15 mouse cellular contexts compared by ENCODE assay signal in the genomic region with DNA sequence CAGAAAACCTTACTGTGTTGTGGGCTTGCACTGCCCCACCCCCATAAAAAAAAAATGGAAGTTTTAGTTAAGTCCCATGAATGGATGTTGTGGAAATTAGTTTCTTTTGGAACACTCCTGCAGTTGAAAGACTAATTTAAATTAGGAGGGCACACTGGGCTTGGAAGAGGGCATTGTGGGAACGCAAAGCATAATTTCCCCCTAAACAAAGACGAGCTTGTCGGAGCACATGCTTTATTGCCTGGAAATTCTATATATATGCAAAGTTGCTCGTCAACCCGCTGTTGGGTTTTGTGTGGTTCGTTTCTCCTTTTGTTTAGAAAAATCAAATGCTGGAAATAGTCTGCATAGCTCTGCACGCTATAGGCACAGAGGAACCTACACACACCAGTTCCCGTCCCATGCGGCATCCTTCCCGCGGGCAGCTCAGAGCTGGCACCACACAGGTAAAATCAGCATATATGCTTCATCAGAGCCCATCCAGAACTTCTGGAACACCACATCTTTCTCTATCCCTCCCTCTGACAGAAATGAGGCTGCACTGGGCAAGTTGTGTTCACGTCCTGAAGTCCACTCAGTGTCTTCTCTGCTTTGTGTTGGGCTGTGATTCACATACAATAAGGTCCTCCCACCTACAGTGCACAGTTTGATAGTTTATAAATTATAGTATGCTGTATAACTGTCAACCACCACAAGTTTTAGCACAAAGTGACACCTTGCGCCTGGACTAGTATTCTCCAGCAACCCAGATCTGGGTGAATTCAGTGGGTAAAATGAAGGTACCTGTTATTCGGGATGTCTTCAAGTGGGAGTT.
DNase-seq lines count a peak whose midpoint lies in the region; ATAC-seq lines count a peak whose summit lies in the region.
"Had no signal": no experiment of that assay in that cellular context is flagged by ENCODE, and none has a peak within 500 bp of the region (broad histone marks: within the 10 kb centered on the region; RNA-seq: fewer than 3 reads in every experiment).

No protein-coding gene starts in this region.

- no peaks in the 10 kb centered on the region for H3K27me3 ChIP-seq in hindbrain, embryonic 11.5 days (ENCODE audit: control insufficient read depth, insufficient read depth, low read length)
- no peaks in the 10 kb centered on the region for H3K27me3 ChIP-seq in hindbrain, embryonic 10.5 days (ENCODE audit: insufficient read depth, poor library complexity, severe bottlenecking)
- peaks cover 7% of the 10 kb centered on the region; the same call in 1 of the 2 replicates for H3K27me3 ChIP-seq in forebrain, embryonic 10.5 days (ENCODE audit: poor library complexity, severe bottlenecking)
- no peaks in the 10 kb centered on the region for H3K27me3 ChIP-seq in hindbrain, embryonic 13.5 days
- H3K27me3 ChIP-seq in midbrain, embryonic 16.5 days (ENCODE audit: control insufficient read depth, insufficient read depth, low read depth, low read length), result no peaks in the 10 kb centered on the region

- peak; percentile 25 for DNase-seq in hindbrain, embryonic 11.5 days (ENCODE audit: low spot score)
- no peak for DNase-seq in hindbrain, embryonic 10.5 days (ENCODE audit: low spot score)
- DNase-seq in forebrain, embryonic 10.5 days (ENCODE audit: extremely low spot score, low spot score), result peak; percentile 20
- no peak for DNase-seq in Muller cell, postnatal 12 days (ENCODE audit: inconsistent ontology term)
- no peak for DNase-seq in left cerebral cortex, postnatal 4 days
- no peak for DNase-seq in cerebellum, postnatal 14 days
- DNase-seq: heart, adult 2 months; heart, postnatal 10 days; liver; lung, adult 18-20 months had no signal

- H3K27ac ChIP-seq in hindbrain, embryonic 11.5 days (ENCODE audit: low read depth, low read length), result no peak overlapping the region
- H3K27ac ChIP-seq in hindbrain, embryonic 10.5 days, result no peak overlapping the region
- peak overlapping the region; percentile 84 for H3K27ac ChIP-seq in forebrain, embryonic 10.5 days
- no peak overlapping the region for H3K27ac ChIP-seq in hindbrain, embryonic 13.5 days
- no peak overlapping the region for H3K27ac ChIP-seq in midbrain, embryonic 16.5 days (ENCODE audit: low read length)
- H3K27ac ChIP-seq: heart, adult 2 months; layer of hippocampus, adult 2 months; macrophage had no signal

- no peak overlapping the region for H3K9ac ChIP-seq in hindbrain, embryonic 11.5 days (ENCODE audit: low read depth, low read length)
- peak overlapping the region; percentile 8; the same call in 1 of the 2 replicates for H3K9ac ChIP-seq in hindbrain, embryonic 13.5 days
- no peak overlapping the region for H3K9ac ChIP-seq in midbrain, embryonic 16.5 days (ENCODE audit: low read depth, low read length)

- WGBS in hindbrain, embryonic 11.5 days, result 74% methylated on average over 14 of the region's 14 CpGs
- WGBS in hindbrain, embryonic 10.5 days, result 88% methylated on average over 14 of the region's 14 CpGs
- 67% methylated on average over 14 of the region's 14 CpGs for whole genome bisulfite sequencing in forebrain, embryonic 10.5 days
- WGBS in hindbrain, embryonic 13.5 days, result 46% methylated on average over 14 of the region's 14 CpGs
- WGBS in midbrain, embryonic 16.5 days, result 60% methylated on average over 14 of the region's 14 CpGs

- no peak overlapping the region for H3K4me3 ChIP-seq in hindbrain, embryonic 11.5 days (ENCODE audit: low read depth, low read length)
- no peak overlapping the region for H3K4me3 ChIP-seq in hindbrain, embryonic 10.5 days
- peak overlapping the region; percentile 20; the same call in 1 of the 2 replicates for H3K4me3 ChIP-seq in forebrain, embryonic 10.5 days
- no peak overlapping the region for H3K4me3 ChIP-seq in hindbrain, embryonic 13.5 days
- H3K4me3 ChIP-seq in midbrain, embryonic 16.5 days (ENCODE audit: low read depth, low read length), result no peak overlapping the region
- H3K4me3 ChIP-seq: heart, adult 2 months; layer of hippocampus, adult 2 months had no signal

- intact Hi-C loops in left cerebral cortex, postnatal 4 days (cut with DNase I), result no loop called here

- H3K9me3 ChIP-seq in hindbrain, embryonic 11.5 days (ENCODE audit: control insufficient read depth, low read length), result no peaks in the 10 kb centered on the region
- H3K9me3 ChIP-seq in hindbrain, embryonic 10.5 days, result no peaks in the 10 kb centered on the region
- H3K9me3 ChIP-seq in forebrain, embryonic 10.5 days, result no peaks in the 10 kb centered on the region
- no peaks in the 10 kb centered on the region for H3K9me3 ChIP-seq in hindbrain, embryonic 13.5 days
- no peaks in the 10 kb centered on the region for H3K9me3 ChIP-seq in midbrain, embryonic 16.5 days (replicated peaks; ENCODE audit: control insufficient read depth, low read length, poor library complexity, severe bottlenecking)

- no peak overlapping the region for H3K4me2 ChIP-seq in hindbrain, embryonic 11.5 days (replicated peaks; ENCODE audit: low read depth, low read length)
- peak overlapping the region; percentile 33 for H3K4me2 ChIP-seq in hindbrain, embryonic 13.5 days
- 0 out of 2 replicates have a peak overlapping the region, but pooled peaks have one; percentile 12 for H3K4me2 ChIP-seq in midbrain, embryonic 16.5 days (ENCODE audit: low read length)

- ATAC-seq in hindbrain, embryonic 11.5 days (ENCODE audit: low FRiP score), result peak; percentile 75
- ATAC-seq in hindbrain, embryonic 13.5 days (ENCODE audit: low FRiP score), result no peak
- no peak for ATAC-seq in midbrain, embryonic 16.5 days
- ATAC-seq: activated CD4-positive, CD25-positive, alpha-beta regulatory T cell, adult 4 months had no signal

- no peaks in the 10 kb centered on the region for H3K4me1 ChIP-seq in hindbrain, embryonic 11.5 days (replicated peaks; ENCODE audit: control insufficient read depth, insufficient read depth, low read length)
- peaks cover 12% of the 10 kb centered on the region; the same call in 1 of the 2 replicates for H3K4me1 ChIP-seq in hindbrain, embryonic 10.5 days (replicated peaks)
- H3K4me1 ChIP-seq in forebrain, embryonic 10.5 days, result peaks cover 49% of the 10 kb centered on the region
- H3K4me1 ChIP-seq in hindbrain, embryonic 13.5 days (replicated peaks), result peaks cover 6% of the 10 kb centered on the region; the same call in 1 of the 2 replicates
- H3K4me1 ChIP-seq in midbrain, embryonic 16.5 days (ENCODE audit: control insufficient read depth, insufficient read depth, low read length), result no peaks in the 10 kb centered on the region

- no peaks in the 10 kb centered on the region for H3K36me3 ChIP-seq in hindbrain, embryonic 11.5 days (ENCODE audit: control insufficient read depth, insufficient read depth, low read length)
- no peaks in the 10 kb centered on the region for H3K36me3 ChIP-seq in hindbrain, embryonic 10.5 days
- H3K36me3 ChIP-seq in forebrain, embryonic 10.5 days (replicated peaks), result no peaks in the 10 kb centered on the region
- no peaks in the 10 kb centered on the region for H3K36me3 ChIP-seq in hindbrain, embryonic 13.5 days
- no peaks in the 10 kb centered on the region for H3K36me3 ChIP-seq in midbrain, embryonic 16.5 days (ENCODE audit: control insufficient read depth, insufficient read depth, low read length)

Comparison
In these comparisons a context has a peak if more than half of its experiments do, and no peak if none do; other contexts are left out.
1. DNase-seq: peak in hindbrain, embryonic 11.5 days (single experiment) and forebrain, embryonic 10.5 days (single experiment); none in hindbrain, embryonic 10.5 days (single experiment), Muller cell, postnatal 12 days (single experiment), left cerebral cortex, postnatal 4 days (single experiment) and cerebellum, postnatal 14 days (0 of 2).